ENCODE assay signal across 8 mouse cellular contexts in genomic region chr7:96565806-96566205, GRCm38 (mm10).
DNase-seq lines count a peak whose midpoint lies in the region; ATAC-seq lines count a peak whose summit lies in the region.

No protein-coding gene starts in this region.

- H3K27me3 ChIP-seq in heart, embryonic 12.5 days (replicated peaks), result peaks cover 77% of the 10 kb centered on the region

- no peak overlapping the region for H3K9ac ChIP-seq in heart, embryonic 12.5 days

- H3K9me3 ChIP-seq in heart, embryonic 12.5 days (replicated peaks), result no peaks in the 10 kb centered on the region

- ATAC-seq in heart, embryonic 12.5 days (ENCODE audit: insufficient number of reproducible peaks, low FRiP score), result no peak
- ATAC-seq in erythroid progenitor cell, adult 5-6 weeks (replicated peaks; ENCODE audit: low FRiP score, poor library complexity, severe bottlenecking), result no peak

- H3K36me3 ChIP-seq in heart, embryonic 12.5 days, result no peaks in the 10 kb centered on the region

- no peak overlapping the region for H3K27ac ChIP-seq in heart, embryonic 12.5 days (ENCODE audit: poor library complexity, severe bottlenecking)

- no peaks in the 10 kb centered on the region for H3K4me1 ChIP-seq in heart, embryonic 12.5 days (replicated peaks)

- no peak overlapping the region for H3K4me3 ChIP-seq in heart, embryonic 12.5 days

- intact Hi-C loops in left cerebral cortex, postnatal 10 days (cut with DNase I), result no loop called here

- WGBS in heart, embryonic 12.5 days, result 49% methylated on average over 4 of the region's 4 CpGs

- H3K4me2 ChIP-seq in heart, embryonic 12.5 days, result no peak overlapping the region

- peak; percentile 94 for DNase-seq in heart, adult 11 months
- peak; percentile 82 for DNase-seq in NIH3T3 (ENCODE audit: low read depth)
- DNase-seq in gastrocnemius, adult 8-10 months (ENCODE audit: low spot score in 2 of 2), result peak; percentile 48 to 63
- peak; percentile 33 to 38 for DNase-seq in left cerebral cortex, postnatal 10 days (ENCODE audit: extremely low spot score in 1 of 2, low spot score in 2 of 2)
- no peak for DNase-seq in embryo, embryonic 11 days
- no peak for DNase-seq in frontal cortex, postnatal 14 days (ENCODE audit: low spot score in 2 of 2)

Comparison
In these comparisons a context has a peak if more than half of its experiments do, and no peak if none do; other contexts are left out.
1. DNase-seq: peak in heart, adult 11 months (single experiment), NIH3T3 (single experiment), gastrocnemius, adult 8-10 months (2 of 2) and left cerebral cortex, postnatal 10 days (2 of 2); none in embryo, embryonic 11 days (single experiment) and frontal cortex, postnatal 14 days (0 of 2).